Mouse (Mus musculus) right cerebral cortex, postnatal 10 days (tissue): ENCODE data around the gene Pdzd2.

Source experiments
- DNase-seq, 2 experiments: peaks; one replicate each; pipeline ENCODE4 v3.0.0; 2021; ENCODE audit warnings: low spot score in 2 of 2

Pdzd2 gene

DNA sequence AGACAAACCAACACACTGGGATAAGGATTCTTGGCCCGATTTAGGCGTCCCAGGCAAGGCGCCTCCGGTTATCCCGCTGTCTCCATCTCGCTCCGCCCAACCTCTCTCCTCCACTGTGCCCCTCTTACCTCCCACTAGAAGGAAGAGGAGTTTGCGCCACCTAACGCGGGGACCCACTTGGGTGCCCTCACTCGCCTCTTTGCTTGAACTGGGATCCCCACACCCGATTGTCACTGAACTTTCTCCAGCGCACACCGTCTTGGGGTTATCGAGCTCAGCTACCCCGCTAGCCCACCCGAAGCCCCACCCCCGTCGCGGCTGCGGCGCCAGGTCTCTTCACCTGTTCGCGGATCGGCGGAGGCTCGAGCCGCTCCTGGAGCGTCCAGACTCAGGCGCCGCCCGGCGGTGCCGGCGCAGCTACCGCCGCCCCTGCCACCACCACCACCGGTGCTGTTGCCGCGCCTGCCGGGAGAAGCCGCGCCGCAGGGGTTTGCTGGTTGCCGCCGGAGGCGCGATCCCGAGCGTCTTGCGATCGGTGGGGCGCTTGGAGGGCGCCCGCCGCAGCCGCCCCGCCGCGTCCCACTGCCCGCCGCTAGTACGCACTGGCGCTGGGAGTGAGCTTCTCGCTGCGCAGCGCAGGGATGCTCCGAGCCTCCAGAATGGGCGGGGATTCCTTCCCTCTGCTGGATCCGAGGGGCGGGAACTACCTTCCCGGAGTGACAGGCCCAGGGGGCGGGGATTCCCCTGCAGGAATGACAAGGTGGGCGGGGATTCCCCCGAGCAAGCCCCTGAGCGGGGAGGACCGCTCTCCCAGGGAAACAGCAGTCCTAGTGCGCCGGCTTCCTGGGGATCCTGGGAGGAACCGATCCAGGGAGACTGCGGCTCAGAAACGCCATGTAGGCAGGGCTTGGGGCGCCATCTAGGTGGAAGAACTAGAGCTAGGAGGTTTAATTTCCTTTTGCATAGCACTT lies at the start of gene Pdzd2:
Gene Pdzd2, minus strand, starts transcription at position 648 of the 971 bp plus-strand sequence.
- DNase-seq = peak; percentile 98 to 99

DNA sequence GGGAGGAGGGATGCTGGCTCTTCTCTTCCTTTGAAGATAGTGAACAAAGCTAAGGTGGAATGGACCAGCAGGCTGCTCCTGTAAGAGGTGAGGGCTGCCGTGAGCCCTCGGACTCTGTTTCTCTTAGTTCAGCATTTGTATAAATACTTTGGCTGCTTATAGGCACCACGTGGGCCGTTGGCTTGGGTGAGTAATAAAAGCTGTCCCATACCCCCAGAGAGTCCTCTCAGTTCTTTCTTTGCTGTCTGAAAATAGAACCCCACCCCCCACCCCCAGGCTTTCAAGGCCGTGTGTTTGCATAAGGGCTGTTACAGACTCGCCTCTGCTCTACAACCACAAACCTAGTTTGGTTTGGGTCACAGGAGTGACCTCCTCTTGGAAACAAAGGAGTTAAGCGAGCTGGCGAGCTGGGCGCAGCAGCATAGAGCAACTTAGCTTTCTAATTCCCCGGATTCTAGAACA lies 49.7 kb upstream of the Pdzd2 start:
- DNase-seq = no peak

GRCm38 (mm10) chr15:12788536-12788935 lies 48.8 kb upstream of the Pdzd2 start:
- no peak for DNase-seq

DNA sequence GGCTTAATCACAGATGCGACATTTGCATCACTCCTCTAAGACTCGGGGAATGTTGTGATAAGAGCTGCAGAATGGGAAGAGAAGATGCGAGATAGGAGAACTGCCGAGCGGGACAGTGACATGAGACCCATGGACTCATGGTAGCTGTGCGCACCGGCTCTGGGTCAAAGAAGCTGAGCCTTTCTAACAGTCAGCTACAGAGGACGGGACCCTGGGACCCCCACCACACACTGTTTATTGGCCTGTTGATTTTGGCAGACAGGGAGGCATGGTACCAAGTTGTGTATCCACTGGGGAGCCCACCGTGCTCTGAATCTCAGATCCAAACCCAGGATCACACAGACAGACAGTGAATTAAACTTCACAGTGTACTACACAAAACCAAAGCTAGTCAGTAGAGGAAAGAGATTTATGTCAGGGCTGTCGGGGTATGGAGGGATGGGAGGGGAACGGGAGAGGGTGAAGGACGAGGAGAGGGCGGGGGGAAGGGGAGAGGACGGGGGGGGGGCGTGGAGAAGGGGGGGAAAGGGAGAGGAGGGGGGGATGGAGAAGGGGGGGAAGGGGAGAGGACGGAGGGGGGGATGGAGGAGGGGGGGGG lies 42.1 kb upstream of the Pdzd2 start:
- DNase-seq = no peak

DNA sequence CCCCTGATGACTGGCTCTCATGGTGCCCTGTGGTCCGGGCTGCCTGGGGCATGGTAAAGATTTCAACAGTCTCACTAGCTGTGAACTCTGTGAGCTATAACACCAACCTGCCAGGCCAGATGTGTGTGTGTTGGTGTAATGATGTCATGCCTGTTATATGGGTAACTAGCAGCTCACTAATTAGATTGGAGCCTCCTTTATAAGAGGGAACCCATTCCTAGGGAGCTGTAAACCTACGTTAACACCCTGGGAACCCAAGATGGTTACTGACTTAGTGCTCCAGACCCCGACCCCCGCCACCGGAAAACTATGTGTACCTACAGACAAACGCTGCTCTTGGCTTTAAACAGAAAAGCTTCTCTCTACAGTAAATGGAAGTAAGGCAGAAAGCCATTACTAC lies 41.6 kb upstream of the Pdzd2 start:
- DNase-seq = no peak

- DNase-seq = no peak
These were observed 34.5 kb upstream of the Pdzd2 start for GRCm38 (mm10) chr15:12774149-12774753.

GRCm38 (mm10) chr15:12770958-12771357 lies 31.2 kb upstream of the Pdzd2 start:
- peak; percentile 76 to 81 for DNase-seq

DNA sequence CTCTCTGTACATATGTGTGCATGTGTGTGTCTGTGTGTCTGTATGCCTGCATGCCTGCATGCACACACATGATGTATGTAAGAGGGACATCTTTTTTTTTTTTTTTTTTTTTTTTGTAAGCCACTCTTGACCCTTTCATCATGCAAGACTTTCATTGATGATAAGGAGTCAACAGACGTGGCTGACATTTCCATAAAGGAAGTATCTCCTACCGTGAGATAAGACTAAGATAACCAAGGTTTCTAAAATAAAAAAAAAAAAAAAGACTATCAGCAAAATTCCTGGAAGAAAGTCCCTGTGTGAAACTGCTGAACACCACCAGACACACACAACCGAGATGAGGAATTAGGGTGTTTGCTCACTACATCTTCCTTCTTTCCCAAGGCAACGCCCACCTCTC lies 27.1 kb upstream of the Pdzd2 start:
- no peak for DNase-seq

- DNase-seq = peak; percentile 45 to 59
These were observed 23.4 kb upstream of the Pdzd2 start for GRCm38 (mm10) chr15:12763147-12763546.

DNA sequence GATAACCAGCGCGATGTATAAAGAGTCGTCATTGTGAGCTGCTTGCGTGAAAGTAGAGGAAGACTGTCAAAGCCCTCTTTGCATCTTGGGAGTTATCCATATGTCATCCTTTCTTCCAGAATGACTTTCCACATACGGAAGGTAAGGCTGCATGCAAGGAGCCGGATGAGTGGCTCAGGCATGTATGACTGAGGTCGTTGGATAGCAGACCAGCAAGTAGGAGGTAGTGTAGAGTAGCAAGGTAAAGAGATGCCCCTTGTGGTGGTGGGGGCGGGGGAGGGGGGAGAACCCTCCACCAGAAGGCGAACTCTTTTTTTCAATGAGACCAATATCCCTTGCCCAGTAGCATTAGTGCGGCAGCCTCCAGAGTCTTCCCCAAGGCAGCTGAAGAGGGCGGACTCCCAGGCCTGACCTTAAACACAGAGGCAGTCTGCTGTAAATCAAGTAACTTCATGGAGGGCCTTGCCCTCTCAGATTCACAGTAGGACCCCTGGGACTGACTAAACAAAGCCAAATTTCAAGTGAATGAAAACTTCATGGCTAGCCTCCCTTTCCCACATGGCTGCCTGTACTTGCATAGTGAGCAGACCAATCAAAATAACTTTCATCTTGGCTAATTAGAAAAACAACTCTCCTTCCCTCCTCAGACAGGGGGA lies 22.7 kb upstream of the Pdzd2 start:
- no peak for DNase-seq

GRCm38 (mm10) chr15:12760747-12761146 lies 21.0 kb upstream of the Pdzd2 start:
- no peak for DNase-seq

DNA sequence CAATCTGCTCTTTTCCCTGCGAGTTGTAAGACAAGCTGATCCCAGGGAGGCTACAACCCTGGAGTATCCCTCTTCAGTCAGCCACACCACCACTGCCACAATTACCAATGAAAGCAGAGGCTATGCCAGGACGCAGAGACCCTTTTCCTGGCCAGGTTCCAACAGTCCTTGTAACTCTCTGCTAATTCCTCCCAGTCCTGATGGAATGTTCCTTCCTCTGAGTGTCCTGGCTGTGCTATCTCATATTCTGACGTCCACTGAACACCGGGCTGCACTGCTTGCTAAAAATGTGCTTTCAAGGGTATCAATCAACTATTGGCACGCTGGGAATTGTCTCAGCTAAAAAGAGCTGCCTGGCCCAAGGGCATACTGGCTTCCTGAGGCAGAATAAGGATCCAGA lies 18.7 kb upstream of the Pdzd2 start:
- no peak for DNase-seq

DNA sequence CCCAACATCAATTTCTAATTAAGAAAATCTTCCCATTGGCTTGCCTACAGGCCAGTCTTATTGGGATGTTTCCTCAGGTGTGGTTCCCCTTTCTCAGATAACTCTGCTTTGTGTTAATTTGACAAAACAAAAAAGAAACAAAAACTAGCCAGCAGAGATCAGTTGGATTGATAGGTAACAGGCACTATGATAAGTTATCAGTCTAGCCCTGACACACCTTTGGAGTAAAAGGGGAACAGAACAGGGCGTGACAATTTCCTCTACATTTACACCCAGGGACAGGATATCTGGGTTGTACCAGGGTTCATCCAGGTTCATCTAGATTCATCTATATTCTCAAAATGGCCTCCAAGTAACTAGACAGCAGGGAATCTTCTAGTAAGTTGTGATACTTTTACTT lies 18.0 kb upstream of the Pdzd2 start:
- no peak for DNase-seq

DNA sequence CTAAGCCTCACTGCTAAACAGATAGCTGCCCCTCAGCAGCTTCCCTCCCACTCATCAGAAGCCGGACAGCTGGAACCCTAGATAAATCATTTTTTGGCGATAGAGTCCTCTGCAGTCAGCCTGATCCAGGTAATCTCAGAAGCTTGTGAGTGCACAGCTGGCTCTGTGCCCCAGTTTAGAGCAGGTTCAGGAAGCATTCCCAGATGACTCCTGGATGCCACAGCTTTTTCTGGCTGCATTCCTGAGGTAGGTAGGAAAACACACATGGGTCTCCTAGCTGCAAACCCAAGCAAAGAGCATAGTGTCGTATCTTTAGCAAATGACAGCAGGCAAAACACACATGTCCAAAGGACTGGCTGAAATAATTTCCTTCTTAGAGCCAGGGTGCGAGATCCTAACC lies 13.5 kb upstream of the Pdzd2 start:
- DNase-seq = no peak

- no peak for DNase-seq
These were observed 11.2 kb upstream of the Pdzd2 start for GRCm38 (mm10) chr15:12750963-12751362.

GRCm38 (mm10) chr15:12749549-12750301 lies 10.0 kb upstream of the Pdzd2 start:
- no peak for DNase-seq

DNA sequence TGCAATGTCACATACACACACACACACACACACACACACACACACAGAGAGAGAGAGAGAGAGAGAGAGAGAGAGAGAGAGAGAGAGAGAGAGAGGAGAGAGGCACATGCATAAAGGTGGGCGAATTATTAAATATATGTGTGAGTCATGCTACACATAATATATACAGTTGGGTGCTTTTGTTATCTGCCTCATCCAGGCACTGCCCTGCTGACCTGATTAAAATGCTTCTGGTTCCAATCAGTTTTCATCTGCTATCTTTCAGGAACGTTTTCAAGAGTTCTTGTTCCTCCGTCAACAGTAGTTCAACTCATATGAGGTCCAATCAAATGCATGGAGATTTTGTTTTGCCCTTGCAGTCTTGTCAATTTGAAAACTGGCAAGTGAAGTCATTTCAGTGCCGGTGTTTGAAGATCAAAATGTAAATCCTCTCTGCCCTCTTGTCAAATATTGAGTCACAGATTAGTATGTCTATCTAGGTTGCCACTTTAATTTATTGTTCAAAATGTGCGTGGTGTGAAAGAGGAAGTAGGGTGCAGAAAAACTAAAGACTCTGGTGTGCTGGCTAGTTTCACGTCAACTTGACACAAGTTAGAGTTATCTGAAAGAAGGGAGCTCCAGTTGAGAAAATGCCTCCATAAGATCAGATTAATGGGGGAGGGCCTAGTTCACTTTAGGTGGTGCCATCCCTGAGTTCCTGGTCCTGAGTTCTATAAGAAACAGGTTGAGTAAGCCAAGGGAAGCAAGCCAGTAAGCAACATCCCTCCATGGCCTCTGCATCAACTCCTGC lies 2.6 kb upstream of the Pdzd2 start:
- DNase-seq = no peak

- peak; percentile 47 to 66 for DNase-seq
These were observed 1.2 kb downstream of the Pdzd2 start for GRCm38 (mm10) chr15:12738301-12739093.

DNA sequence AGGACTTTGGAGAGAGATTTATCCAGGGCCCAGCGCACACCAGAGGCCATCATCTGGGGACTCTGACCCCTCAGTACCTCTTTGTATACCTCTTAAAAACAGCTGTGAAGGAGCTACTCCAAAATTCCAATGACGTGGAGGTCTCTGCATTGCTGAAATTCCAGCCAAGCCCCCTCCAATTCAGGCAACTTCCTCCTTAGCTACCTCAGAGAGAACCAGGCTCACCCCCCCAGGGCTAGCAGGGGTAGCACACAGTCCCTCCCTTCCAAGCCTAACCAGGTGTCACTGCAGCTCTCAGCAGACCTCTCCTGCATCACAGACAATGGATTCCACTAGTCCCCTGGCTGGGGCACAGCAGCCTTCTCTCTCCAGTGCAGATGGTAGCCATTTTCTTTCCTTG lies 4.5 kb downstream of the Pdzd2 start:
- DNase-seq = no peak

- no peak for DNase-seq
These were observed 5.5 kb downstream of the Pdzd2 start for GRCm38 (mm10) chr15:12734221-12734620.
